14 mouse cellular contexts compared by ENCODE assay signal in the genomic region with DNA sequence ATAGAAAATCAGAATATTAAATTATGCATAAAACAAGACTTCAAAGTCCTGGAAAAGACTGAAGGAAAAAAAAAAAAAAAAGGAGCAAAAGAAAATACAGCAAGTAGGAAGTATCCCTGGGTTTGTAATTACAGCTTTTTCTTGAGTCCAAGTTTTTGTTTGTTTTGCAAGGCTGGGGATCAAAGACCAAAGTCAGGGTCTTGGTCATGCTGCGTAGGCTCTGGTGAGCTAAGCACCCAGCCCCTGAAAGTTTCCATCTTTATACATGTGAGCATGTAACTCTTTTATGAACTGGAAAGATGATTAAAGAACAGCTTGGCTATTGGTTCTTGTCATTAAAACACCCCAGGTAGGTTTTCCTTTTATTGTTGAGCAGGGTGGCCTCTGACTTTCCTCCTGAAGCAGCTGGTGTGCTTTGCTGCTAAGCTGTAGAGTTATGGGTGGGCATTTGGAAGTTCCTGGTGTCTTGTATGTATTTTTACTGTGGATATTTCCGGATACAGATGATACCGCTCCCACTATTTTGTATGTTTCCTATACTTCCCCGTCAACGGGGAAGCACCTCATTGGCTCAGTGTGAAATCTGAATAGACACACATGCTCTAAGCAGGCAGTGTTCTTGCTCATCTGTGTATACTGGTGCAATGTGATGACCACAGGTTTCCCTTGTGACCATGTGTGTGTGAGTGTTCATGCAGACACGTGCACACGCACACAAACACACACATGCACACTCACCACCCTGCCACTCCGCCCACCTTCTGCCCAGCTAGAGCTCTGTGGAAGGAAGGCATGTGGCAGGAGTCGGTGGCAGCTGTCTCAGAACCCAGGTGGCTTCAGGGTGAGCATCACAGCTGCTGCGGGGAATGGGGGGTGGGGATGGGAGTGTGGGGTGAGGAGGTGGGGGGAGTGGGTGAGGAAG. TPM values are rescaled to one million over a fixed set of nuclear protein-coding genes. Genes with fewer than 3 reads are reported as not detected.
DNase-seq lines count a peak whose midpoint lies in the region; ATAC-seq and TF ChIP-seq lines count a peak whose summit lies in the region.
"Had no signal": no experiment of that assay in that cellular context is flagged by ENCODE, and none has a peak within 500 bp of the region (broad histone marks: within the 10 kb centered on the region; RNA-seq: fewer than 3 reads in every experiment).

No protein-coding gene starts in this region.

- no peak for TF ChIP-seq CTCF in liver, adult 2 months (IDR thresholded peaks at IDR 0.05; ENCODE audit: low read depth, low read length)
- TF ChIP-seq CTCF in intestine, postnatal 0 days (IDR thresholded peaks at IDR 0.05; ENCODE audit: low read depth), result no peak

- H3K36me3 ChIP-seq in liver, adult 2 months (ENCODE audit: control insufficient read depth, insufficient read depth, low read length), result no peaks in the 10 kb centered on the region
- no peaks in the 10 kb centered on the region for H3K36me3 ChIP-seq in liver, embryonic 12.5 days
- H3K36me3 ChIP-seq in intestine, postnatal 0 days (ENCODE audit: control insufficient read depth, insufficient read depth), result no peaks in the 10 kb centered on the region
- H3K36me3 ChIP-seq: lung, embryonic 15.5 days; midbrain, embryonic 15.5 days had no signal

- DNase-seq in liver, adult 2 months (ENCODE audit: extremely low read depth, low read depth, low spot score), result peak; percentile 81
- DNase-seq in kidney, postnatal 14 days, result peak; percentile 51
- peak; percentile 2 to 11 for DNase-seq in thymus, postnatal 36 days
- no peak for DNase-seq in adrenal gland, postnatal 10 days
- DNase-seq in adrenal gland, adult 8-10 months, result no peak
- DNase-seq: cerebellum, postnatal 10 days; liver had no signal

- TF ChIP-seq POLR2A in liver, adult 2 months (IDR thresholded peaks at IDR 0.05; ENCODE audit: extremely low read depth, insufficient read depth, low read length), result no peak

- no peaks in the 10 kb centered on the region for H3K27me3 ChIP-seq in liver, adult 2 months (ENCODE audit: control insufficient read depth, insufficient read depth, low read length)
- no peaks in the 10 kb centered on the region for H3K27me3 ChIP-seq in liver, embryonic 12.5 days (replicated peaks)
- no peaks in the 10 kb centered on the region for H3K27me3 ChIP-seq in intestine, postnatal 0 days (replicated peaks; ENCODE audit: control insufficient read depth, insufficient read depth, low read length)
- H3K27me3 ChIP-seq: lung, embryonic 15.5 days; midbrain, embryonic 15.5 days had no signal

- no peaks in the 10 kb centered on the region for H3K9me3 ChIP-seq in liver, embryonic 12.5 days (replicated peaks)
- no peaks in the 10 kb centered on the region for H3K9me3 ChIP-seq in intestine, postnatal 0 days (ENCODE audit: control insufficient read depth)
- H3K9me3 ChIP-seq: lung, embryonic 15.5 days; midbrain, embryonic 15.5 days had no signal

- H3K27ac ChIP-seq in liver, adult 2 months (replicated peaks; ENCODE audit: insufficient read depth, low read depth, low read length), result 0 out of 2 replicates have a peak overlapping the region, but pooled peaks have one; percentile 17
- H3K27ac ChIP-seq in liver, embryonic 12.5 days, result no peak overlapping the region
- H3K27ac ChIP-seq in intestine, postnatal 0 days (ENCODE audit: low read depth, low read length), result no peak overlapping the region
- H3K27ac ChIP-seq: lung, embryonic 15.5 days; macrophage; midbrain, embryonic 15.5 days had no signal

- no peak for ATAC-seq in liver, embryonic 12.5 days
- ATAC-seq in intestine, postnatal 0 days, result 0 out of 2 replicates have a peak, but pooled peaks have one; percentile 18
- ATAC-seq: hindbrain, embryonic 16.5 days; midbrain, embryonic 15.5 days had no signal

- H3K9ac ChIP-seq in liver, adult 2 months (ENCODE audit: low read depth, low read length), result no peak overlapping the region
- H3K9ac ChIP-seq in liver, embryonic 12.5 days, result no peak overlapping the region
- no peak overlapping the region for H3K9ac ChIP-seq in intestine, postnatal 0 days (ENCODE audit: low read depth, low read length)
- H3K9ac ChIP-seq: lung, embryonic 15.5 days; midbrain, embryonic 15.5 days had no signal

- H3K4me2 ChIP-seq in liver, embryonic 12.5 days, result no peak overlapping the region
- no peak overlapping the region for H3K4me2 ChIP-seq in intestine, postnatal 0 days (replicated peaks; ENCODE audit: low read depth)
- H3K4me2 ChIP-seq: heart, embryonic 11.5 days; lung, embryonic 15.5 days; midbrain, embryonic 15.5 days had no signal

- peaks cover 19% of the 10 kb centered on the region for H3K4me1 ChIP-seq in liver, adult 2 months (ENCODE audit: control insufficient read depth, insufficient read depth, low read length)
- H3K4me1 ChIP-seq in liver, embryonic 12.5 days, result no peaks in the 10 kb centered on the region
- peaks cover 4% of the 10 kb centered on the region; the same call in 1 of the 2 replicates for H3K4me1 ChIP-seq in intestine, postnatal 0 days (replicated peaks; ENCODE audit: control insufficient read depth, insufficient read depth, low read length)
- H3K4me1 ChIP-seq: lung, embryonic 15.5 days; midbrain, embryonic 15.5 days had no signal

- H3K79me2 ChIP-seq in liver, adult 2 months (ENCODE audit: control insufficient read depth, insufficient read depth, low read length), result no peaks in the 10 kb centered on the region

- no peak overlapping the region for H3K4me3 ChIP-seq in liver, adult 2 months (ENCODE audit: insufficient read depth, low read depth, low read length)
- H3K4me3 ChIP-seq in liver, embryonic 12.5 days, result no peak overlapping the region
- H3K4me3 ChIP-seq in intestine, postnatal 0 days (ENCODE audit: low read depth, low read length), result no peak overlapping the region
- H3K4me3 ChIP-seq: lung, embryonic 15.5 days; midbrain, embryonic 15.5 days had no signal

- WGBS in liver, adult 2 months, result 74% methylated on average over 10 of the region's 10 CpGs
- WGBS in liver, embryonic 12.5 days (ENCODE audit: insufficient replicate concordance), result 70% methylated on average over 10 of the region's 10 CpGs
- WGBS in intestine, postnatal 0 days, result 68% methylated on average over 10 of the region's 10 CpGs

RNA-seq across cellular contexts. Expression of a gene that starts 47.8 kb away (rescaled TPM):
- 21.1 and 27.3 TPM in 2 replicates for total RNA-seq in liver, adult 2 months (2014; rRNA removed)
- 6.9 and 9.6 TPM in 2 replicates for polyA plus RNA-seq in liver, adult 2 months (2012; rRNA removed)
- 1.1 and 1.2 TPM in 2 replicates for polyA plus RNA-seq in liver, embryonic 12.5 days (2016; fragmentation: Nextera tagmentation; extraction: Ambion mirVana)
- 2.8 and 5.1 TPM in 2 replicates for polyA plus RNA-seq in intestine, postnatal 0 days (2015; fragmentation: Nextera tagmentation; extraction: Ambion mirVana)
- 10 to 100 TPM; 47.7 to 50.6 TPM for total RNA-seq in adrenal gland, postnatal 10 days (2021)
- total RNA-seq in adrenal gland, adult 8-10 months (2022), result 10 to 100 TPM; 24.4 to 37.2 (median 27.9) TPM

Comparison
In these comparisons a context has a peak if more than half of its experiments do, and no peak if none do; other contexts are left out.
1. DNase-seq: peak in liver, adult 2 months (single experiment), kidney, postnatal 14 days (single experiment) and thymus, postnatal 36 days (2 of 2); none in adrenal gland, postnatal 10 days (single experiment) and adrenal gland, adult 8-10 months (single experiment).